Mouse (Mus musculus) spleen, adult 2 months (tissue): ENCODE data around the gene Nceh1.

Experiments
- CTCF ChIP-seq: fragments of 200-500 bp; IDR thresholded peaks from 2 replicates; pipeline ENCODE4 v1.5.1; 2011; ENCODE audit warnings: mild to moderate bottlenecking, inconsistent platforms; ENCODE audit not compliant: insufficient read depth, insufficient read length, insufficient replicate concordance; ENCODE audit errors: extremely low read depth
- POLR2A ChIP-seq: fragments of 200-500 bp; IDR thresholded peaks from 2 replicates; pipeline ENCODE4 v1.6.1; 2011; ENCODE audit warnings: low read depth, low read length, inconsistent platforms

DNA sequence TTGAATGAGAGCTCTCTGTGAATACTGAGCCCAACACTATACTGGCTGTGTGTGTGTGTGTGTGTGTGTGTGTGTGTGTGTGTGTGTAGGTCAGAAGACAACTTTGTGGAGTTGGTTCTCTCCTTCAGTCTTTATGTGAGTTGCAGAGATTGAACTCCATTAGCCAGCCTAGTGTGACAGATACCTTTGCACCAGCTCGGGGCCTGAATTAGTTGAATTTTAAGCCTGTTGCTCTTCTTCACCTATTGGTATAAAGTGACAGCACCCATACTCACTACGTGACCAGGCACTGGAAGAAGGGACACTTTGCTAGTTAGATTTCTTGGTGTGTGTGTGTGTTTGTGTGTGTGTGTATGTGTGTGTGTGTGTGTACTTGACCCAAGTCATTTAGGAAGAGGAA, 77.6 kb downstream of the Nceh1 start:
- TF ChIP-seq CTCF (no peak), POLR2A (no peak)
